Mouse (Mus musculus) liver, postnatal 0 days (tissue): ENCODE results near the gene Dennd2d.

Source experiments
- CTCF ChIP-seq: sonication (generic); IDR thresholded peaks from 2 replicates; pipeline ENCODE4 v1.5.1; 2016; ENCODE audit warnings: antibody characterized with exemption, low read depth
- EP300 ChIP-seq: IDR thresholded peaks from 2 replicates; pipeline ENCODE4 v1.6.1; 2016; ENCODE audit warnings: antibody characterized with exemption, low read depth, mild to moderate bottlenecking

DNA sequence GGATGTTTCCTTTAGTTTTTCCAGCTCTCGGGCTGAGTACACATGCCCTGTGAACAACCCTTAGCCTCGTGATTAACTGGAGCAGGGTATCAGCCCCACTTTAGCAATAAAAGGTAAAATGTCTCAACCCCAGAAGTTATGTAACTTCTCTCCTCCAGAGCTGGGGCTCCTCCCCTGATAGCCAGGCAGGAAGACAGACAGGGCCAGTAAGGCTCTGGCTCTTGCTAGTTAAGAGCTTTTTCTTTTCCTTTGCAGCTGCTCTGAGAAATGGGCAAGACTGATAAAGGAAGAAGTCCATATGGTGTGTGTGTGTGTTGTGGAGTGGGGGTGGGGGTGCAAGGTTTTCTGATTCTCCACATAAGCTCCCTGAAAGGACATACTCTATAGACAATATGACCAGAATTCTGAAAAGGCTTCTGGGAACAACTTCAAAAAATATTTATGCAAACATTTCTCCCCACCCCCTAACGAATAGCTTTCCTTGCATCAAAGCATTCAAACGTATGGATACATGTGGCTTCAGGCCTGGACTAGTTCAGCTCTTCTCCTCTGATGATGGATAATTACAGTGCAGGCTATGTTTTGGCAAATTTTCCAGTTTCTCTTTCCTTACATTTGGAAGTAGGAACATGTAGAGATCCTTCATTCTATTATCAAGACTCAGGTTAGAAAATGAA lies 14.0 kb downstream of the Dennd2d start:
- TF ChIP-seq CTCF (no peak), EP300 (peak; percentile 89)
